Mouse (Mus musculus) embryonic fibroblast, embryonic 13.5 days (primary cell): ENCODE measurements around the gene 3110009E18Rik.

ENCODE experiments used
- CTCF ChIP-seq: IDR thresholded peaks from 2 replicates; pipeline ENCODE4 v1.5.1; 2011; ENCODE audit warnings: mild to moderate bottlenecking, control low read depth, low read length, moderate library complexity, borderline replicate concordance; ENCODE audit not compliant: insufficient read depth
- POLR2A ChIP-seq: IDR thresholded peaks from 2 replicates; pipeline ENCODE4 v1.6.1; 2011; ENCODE audit warnings: low read depth, mild to moderate bottlenecking, control low read depth, low read length, moderate library complexity

DNA sequence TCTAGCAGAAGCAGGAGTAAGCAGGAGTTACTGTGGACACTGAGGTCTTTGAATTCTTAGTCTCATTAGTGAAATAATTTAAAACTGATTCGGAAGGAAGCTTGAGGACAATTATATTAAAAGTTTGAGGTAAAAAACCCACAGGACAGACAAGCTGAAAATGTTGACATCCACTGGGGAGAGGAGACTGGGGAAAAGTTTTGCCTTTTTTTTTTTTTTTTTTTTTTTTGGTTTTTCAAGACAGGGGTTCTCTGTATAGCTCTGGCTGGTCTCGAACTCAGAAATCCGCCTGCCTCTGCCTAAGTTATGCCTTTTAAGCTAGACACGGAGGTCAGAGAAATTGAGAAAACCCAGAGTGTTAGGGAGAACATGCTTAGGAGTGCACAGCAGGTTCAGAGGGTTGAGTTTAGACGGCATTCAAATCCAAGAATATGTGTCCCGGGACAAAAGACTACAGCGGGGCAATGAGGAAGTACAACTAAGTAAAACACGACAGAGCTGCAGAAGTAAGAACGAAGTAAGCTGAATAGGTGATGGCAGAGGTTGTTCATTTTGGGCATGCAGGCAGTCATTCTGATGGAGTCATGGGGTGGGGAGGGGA lies 1.0 kb downstream of the 3110009E18Rik start:
- TF ChIP-seq CTCF (no peak), POLR2A (no peak)
